Mouse (Mus musculus) limb, embryonic 12.5 days (tissue): Measurements from ENCODE around the gene Fbll1. TPM values are rescaled to one million over a fixed set of nuclear protein-coding genes. Genes with fewer than 3 reads are reported as not detected.
A peak's percentile ranks its signal among the peaks of the same experiment; 100 is the strongest.
"Not testable (repeated sequence)": the region's sequence is repeated elsewhere in the genome, so short reads cannot be mapped to it uniquely, and the experiment has no call there.

ENCODE experiments used
- ATAC-seq: fragments of 200-750 bp; cut with Nextera tagmentation; 2 replicates; pipeline ENCODE4 v1.8.0; 2017; ENCODE audit warnings: low read depth, moderate TSS enrichment; ENCODE audit not compliant: insufficient number of reproducible peaks, insufficient read depth, low FRiP score, low TSS enrichment
- H3K27ac ChIP-seq: fragments of 300-500 bp; sonication (generic); 2 replicates; pipeline ENCODE4 v1.5.1; 2016; ENCODE audit warnings: mild to moderate bottlenecking, moderate library complexity
- H3K27me3 ChIP-seq: fragments of 300-500 bp; sonication (generic); 2 replicates; pipeline ENCODE4 v1.6.1; 2016; ENCODE audit warnings: mild to moderate bottlenecking, moderate library complexity
- H3K36me3 ChIP-seq: fragments of 300-500 bp; sonication (generic); 2 replicates; pipeline ENCODE4 v1.6.1; 2016; ENCODE audit warnings: mild to moderate bottlenecking, moderate library complexity
- H3K4me1 ChIP-seq: fragments of 300-500 bp; sonication (generic); replicated peaks from 2 replicates; pipeline ENCODE4 v1.6.1; 2016
- H3K4me2 ChIP-seq: fragments of 300-500 bp; sonication (generic); 2 replicates; pipeline ENCODE4 v1.6.1; 2016; ENCODE audit warnings: mild to moderate bottlenecking, moderate library complexity
- H3K4me3 ChIP-seq: fragments of 300-500 bp; sonication (generic); replicated peaks from 2 replicates; pipeline ENCODE4 v1.5.1; 2016; ENCODE audit warnings: mild to moderate bottlenecking
- H3K9ac ChIP-seq: fragments of 300-500 bp; sonication (generic); replicated peaks from 2 replicates; pipeline ENCODE4 v1.6.1; 2016; ENCODE audit warnings: mild to moderate bottlenecking, moderate library complexity
- H3K9me3 ChIP-seq: fragments of 300-500 bp; sonication (generic); 2 replicates; pipeline ENCODE4 v1.6.1; 2016; ENCODE audit warnings: mild to moderate bottlenecking, moderate library complexity
- WGBS: fragments of 180-500 bp; shearing (Covaris S2); methylation state at CpG from one replicate; pipeline ENCODE4 v1.1.7; 2016; 5-methylcytosine and 5-hydroxymethylcytosine counted together
- polyA plus RNA-seq: library from polyadenylated mRNA; unstranded; fragments of >200 nt; fragmentation: Nextera tagmentation; extraction: Ambion mirVana; gene quantifications from 2 replicates; pipeline ENCODE4 v1.2.1, GENCODE M21; 2016

Fbll1 gene
- not detected in 2 replicates for polyA plus RNA-seq

DNA sequence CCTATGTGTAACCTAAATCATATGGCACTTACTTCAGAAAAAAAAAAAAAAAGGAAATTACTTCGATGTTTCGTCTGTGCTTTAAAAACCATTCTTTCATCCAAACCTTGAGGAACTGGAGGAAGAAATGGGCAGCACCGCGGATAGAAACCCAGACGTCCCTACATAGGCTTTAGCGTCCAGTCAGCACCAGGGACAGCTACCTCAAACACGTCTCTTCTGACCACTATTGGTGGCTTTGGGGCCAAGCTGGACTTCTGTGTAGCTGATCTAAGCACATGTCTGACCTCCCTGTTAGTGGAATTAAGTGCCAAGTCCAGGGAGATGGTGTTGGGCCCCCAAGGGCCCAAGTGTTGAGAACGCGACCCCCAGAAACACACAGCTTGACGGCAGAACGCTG lies at the start of gene Fbll1:
Fbll1 (minus strand) TSS at position 11 of the 400 bp plus-strand sequence.
- peaks cover 69% of the 10 kb centered on the region for H3K27me3 ChIP-seq
- no peak for ATAC-seq
- no peaks in the 10 kb centered on the region for H3K9me3 ChIP-seq
- no peaks in the 10 kb centered on the region for H3K36me3 ChIP-seq
- no peak within 1 kb of the TSS for H3K9ac ChIP-seq
- H3K4me1 ChIP-seq = peaks cover 14% of the 10 kb centered on the region
- peak within 1 kb of the TSS; percentile 44 for H3K4me3 ChIP-seq
- H3K27ac ChIP-seq = no peak within 1 kb of the TSS
- 20% methylated on average over 11 of the region's 11 CpGs for WGBS
- H3K4me2 ChIP-seq = peak within 1 kb of the TSS; percentile 76

DNA sequence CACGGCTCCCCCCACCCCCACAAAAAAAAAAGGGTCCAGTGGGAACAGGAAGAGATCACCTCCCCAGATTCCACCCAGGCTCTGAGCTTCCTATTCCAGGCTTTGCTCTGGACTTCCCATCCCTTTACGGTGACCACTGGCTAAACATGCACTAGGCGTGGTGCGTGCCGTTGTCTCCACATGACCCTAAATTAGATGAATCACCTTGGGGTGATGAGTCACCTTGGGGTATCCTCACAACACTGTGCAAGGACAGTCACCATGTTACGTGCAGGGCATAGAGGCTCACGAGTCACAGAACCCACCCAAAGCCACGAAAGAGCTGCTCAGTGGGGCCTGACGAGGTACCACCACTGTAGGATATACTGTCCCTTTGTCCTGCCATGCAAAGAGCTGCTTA lies 45.6 kb upstream of the Fbll1 start:
- WGBS = 87% methylated on average over 9 of the region's 9 CpGs
- H3K4me2 ChIP-seq = no peak overlapping the region
- H3K27ac ChIP-seq = no peak overlapping the region
- no peaks in the 10 kb centered on the region for H3K4me1 ChIP-seq
- no peak overlapping the region for H3K4me3 ChIP-seq
- no peaks in the 10 kb centered on the region for H3K27me3 ChIP-seq
- ATAC-seq = no peak
- no peaks in the 10 kb centered on the region for H3K36me3 ChIP-seq
- H3K9me3 ChIP-seq = no peaks in the 10 kb centered on the region
- no peak overlapping the region for H3K9ac ChIP-seq

DNA sequence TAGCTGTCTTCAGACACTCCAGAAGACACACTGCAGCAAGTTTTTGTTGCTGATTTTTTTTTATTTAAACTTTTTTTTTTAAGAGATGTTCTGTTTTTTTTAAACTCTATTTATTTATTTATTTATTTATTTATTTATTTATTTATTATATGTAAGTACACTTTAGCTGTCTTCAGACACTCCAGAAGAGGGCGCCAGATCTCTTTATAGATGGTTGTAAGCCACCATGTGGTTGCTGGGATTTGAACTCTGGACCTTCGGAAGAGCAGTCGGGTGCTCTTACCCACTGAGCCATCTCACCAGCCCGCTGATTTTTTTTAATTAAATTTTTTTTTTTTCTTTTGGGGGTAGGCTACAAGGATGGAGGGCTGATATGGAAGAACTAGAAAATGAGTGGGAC lies 43.9 kb upstream of the Fbll1 start:
- H3K4me1 ChIP-seq, H3K9me3 ChIP-seq, H3K27me3 ChIP-seq, H3K27ac ChIP-seq, H3K4me2 ChIP-seq, H3K9ac ChIP-seq, H3K36me3 ChIP-seq, H3K4me3 ChIP-seq, ATAC-seq: not testable (repeated sequence)
- WGBS = 84% methylated on average over 4 of the region's 4 CpGs

DNA sequence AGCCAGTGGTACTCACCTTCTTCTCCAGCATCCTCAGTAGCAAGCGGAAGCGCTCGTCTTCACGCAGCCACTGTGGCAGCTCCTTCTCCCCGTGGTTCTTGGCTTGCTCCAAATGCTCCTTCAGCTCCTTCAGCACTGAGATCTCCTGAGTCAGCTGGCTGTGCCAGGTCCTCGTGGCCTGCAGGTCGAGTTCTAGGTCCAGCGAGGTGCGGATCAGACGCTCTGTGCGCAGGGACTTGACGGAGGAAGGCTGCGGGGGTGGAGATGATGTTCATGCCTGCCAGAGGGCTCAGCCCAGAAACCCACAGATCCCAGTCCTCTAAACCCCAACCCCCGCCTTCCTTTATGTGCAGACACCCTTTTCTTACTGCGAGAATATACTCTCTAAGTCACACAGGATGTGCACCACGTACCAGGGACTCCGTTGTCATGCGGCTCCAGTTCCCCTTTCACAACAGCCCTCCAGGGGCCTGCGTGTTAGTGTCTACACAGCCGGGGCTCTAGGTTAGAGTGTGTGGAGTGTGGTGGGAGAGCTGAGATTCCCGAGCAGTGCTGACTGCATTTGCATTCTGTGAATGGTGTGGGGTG lies 43.1 kb upstream of the Fbll1 start:
- ATAC-seq = no peak
- WGBS = 89% methylated on average over 21 of the region's 21 CpGs
- Histone ChIP-seq H3K9me3 (no peaks in the 10 kb centered on the region), H3K27ac (no peak overlapping the region), H3K4me3 (no peak overlapping the region), H3K4me1 (0 out of 2 replicates have a peak, but pooled peaks cover 3% of the 10 kb centered on the region), H3K4me2 (no peak overlapping the region), H3K27me3 (no peaks in the 10 kb centered on the region), H3K36me3 (no peaks in the 10 kb centered on the region), H3K9ac (no peak overlapping the region)

GRCm38 (mm10) chr11:35840806-35841205 lies 42.1 kb upstream of the Fbll1 start:
- 85% methylated on average over 4 of the region's 4 CpGs for WGBS
- not testable (repeated sequence) for H3K27me3 ChIP-seq, H3K9ac ChIP-seq, H3K4me3 ChIP-seq, H3K27ac ChIP-seq, H3K4me2 ChIP-seq, H3K36me3 ChIP-seq, H3K9me3 ChIP-seq, H3K4me1 ChIP-seq, ATAC-seq

DNA sequence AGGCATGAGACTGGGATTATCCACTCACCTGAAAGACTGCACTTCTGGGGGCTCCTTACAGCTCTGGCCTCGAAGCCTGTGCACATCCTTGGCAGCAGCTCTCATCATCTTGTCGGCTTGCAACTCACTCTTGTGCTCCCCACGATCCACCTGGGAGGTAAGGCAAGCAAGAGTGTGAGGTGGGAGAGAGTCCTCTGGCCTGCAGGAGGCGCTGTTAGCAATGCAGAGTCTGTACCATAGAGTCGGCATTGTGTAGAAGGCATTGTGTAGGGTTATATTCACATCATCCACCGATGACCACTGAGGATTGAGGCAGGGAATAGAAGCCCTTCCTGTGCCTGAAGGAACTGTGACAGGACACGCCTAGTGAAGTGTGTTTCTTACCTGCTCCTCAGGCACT lies 41.6 kb upstream of the Fbll1 start:
- Histone ChIP-seq H3K9me3 (no peaks in the 10 kb centered on the region), H3K27ac (no peak overlapping the region), H3K9ac (no peak overlapping the region), H3K4me3 (no peak overlapping the region), H3K4me2 (no peak overlapping the region), H3K36me3 (no peaks in the 10 kb centered on the region), H3K4me1 (0 out of 2 replicates have a peak, but pooled peaks cover 3% of the 10 kb centered on the region), H3K27me3 (no peaks in the 10 kb centered on the region)
- ATAC-seq = no peak
- WGBS = 80% methylated on average over 7 of the region's 7 CpGs

DNA sequence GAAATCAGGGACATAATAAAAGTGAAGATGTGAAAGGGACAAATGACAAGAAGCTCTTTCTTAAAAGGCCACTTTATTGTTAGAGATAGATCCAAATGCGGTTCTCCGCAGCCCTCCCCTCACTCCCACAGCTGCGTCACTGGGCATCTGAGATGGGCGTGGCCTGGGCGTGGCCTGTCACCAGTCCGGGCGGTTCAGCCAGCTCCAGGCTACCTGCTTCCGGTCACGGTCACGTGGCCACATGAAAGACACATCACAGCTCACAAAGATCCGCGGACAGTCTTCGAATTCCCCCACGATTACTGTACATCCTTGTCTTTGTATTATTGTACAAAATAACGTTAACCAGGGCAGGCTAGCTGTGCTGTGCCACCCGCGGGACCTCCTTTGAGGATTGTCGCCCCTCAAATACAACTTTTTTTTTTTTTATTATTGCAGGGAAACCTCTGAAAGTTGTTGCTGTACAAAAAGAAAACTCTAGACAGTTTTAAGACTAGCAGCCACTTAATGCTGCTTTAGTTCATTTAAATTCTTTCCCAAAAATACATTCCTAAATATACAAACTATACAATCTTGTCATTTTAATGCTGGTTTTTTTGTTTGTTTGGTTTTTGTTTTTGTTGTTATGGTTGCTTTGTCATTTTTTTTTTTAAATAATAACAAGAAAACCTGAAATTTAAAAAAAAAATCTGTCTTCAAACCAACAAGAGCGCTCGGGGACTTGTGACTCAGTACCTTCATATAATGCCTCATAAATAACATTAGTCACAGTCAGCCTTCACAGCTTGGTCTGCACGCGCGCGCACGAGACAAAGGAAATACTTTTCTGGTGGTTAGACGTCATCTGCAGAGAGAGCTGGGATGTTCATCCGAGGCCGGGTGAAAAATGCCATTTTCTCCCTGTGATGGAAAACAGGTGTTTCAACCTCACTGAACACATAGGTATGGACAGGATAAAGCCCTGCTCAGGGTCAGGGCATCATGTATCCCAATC lies 40.0 kb upstream of the Fbll1 start:
- Histone ChIP-seq H3K4me1 (peaks cover 4% of the 10 kb centered on the region), H3K9me3 (no peaks in the 10 kb centered on the region), H3K9ac (0 out of 2 replicates have a peak overlapping the region, but pooled peaks have one; percentile 34), H3K4me2 (peak overlapping the region; percentile 59), H3K27ac (no peak overlapping the region), H3K27me3 (no peaks in the 10 kb centered on the region), H3K36me3 (no peaks in the 10 kb centered on the region), H3K4me3 (peak overlapping the region; percentile 35)
- ATAC-seq = peak; percentile 82
- WGBS = 20% methylated on average over 28 of the region's 28 CpGs

- peak overlapping the region; percentile 59 for H3K4me2 ChIP-seq
Measured at GRCm38 (mm10) chr11:35837156-35838126, 38.8 kb upstream of the Fbll1 start.

DNA sequence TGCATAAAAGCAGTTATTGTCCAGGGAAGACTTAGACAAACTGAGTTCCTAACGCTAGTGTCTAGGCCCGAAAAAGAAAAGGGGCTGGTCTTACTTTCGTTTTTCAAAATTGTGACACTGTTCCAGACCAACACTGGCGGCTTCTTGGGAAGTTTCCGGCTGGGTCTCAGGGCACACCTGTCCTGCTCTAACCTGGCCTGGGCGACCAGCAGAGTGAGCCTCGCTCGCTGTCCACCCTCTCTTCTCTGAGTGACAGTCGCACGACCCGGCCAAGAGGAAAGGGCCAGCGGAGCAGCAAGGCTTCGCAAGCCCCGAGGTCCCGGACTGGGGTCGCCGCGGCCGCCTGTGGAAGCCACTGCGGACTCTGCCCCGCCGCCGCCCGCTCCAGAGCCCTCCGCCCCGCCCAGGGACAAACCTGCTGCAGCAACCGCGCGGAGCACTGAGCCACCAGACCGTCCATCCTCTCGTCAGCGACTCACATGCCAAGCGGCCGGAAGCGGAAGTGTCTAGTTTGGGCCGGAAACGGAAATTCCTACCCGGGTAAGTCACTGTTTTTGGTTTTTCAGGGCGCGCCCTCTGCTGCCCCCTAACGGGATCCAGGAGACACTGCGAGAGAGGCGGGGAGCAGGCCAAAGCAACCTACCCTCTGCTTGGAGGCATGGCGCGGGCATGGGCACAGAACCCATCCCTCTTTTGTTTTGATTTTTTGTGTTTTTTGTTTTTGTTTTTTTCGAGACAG lies 35.5 kb upstream of the Fbll1 start, which contains the start of gene Rars:
Rars (minus strand) TSS at position 485 of the 739 bp plus-strand sequence.
- Histone ChIP-seq H3K36me3 (peaks cover 31% of the 10 kb centered on the region), H3K4me3 (peak within 1 kb of the TSS; percentile 96), H3K4me1 (peaks cover 12% of the 10 kb centered on the region), H3K27ac (peak within 1 kb of the TSS; percentile 41), H3K4me2 (peak within 1 kb of the TSS; percentile 78), H3K9ac (peak within 1 kb of the TSS; percentile 91), H3K27me3 (no peaks in the 10 kb centered on the region), H3K9me3 (no peaks in the 10 kb centered on the region)
- WGBS = 2% methylated on average over 46 of the region's 46 CpGs
- peak; percentile 63 for ATAC-seq

More at GRCm38 (mm10) chr11:35837156-35838126, 38.8 kb upstream of the Fbll1 start:
- Histone ChIP-seq H3K27ac (no peak overlapping the region), H3K4me3 (no peak overlapping the region), H3K4me1 (peaks cover 12% of the 10 kb centered on the region), H3K9me3 (no peaks in the 10 kb centered on the region), H3K9ac (no peak overlapping the region), H3K27me3 (no peaks in the 10 kb centered on the region), H3K36me3 (peaks cover 2% of the 10 kb centered on the region; the same call in 1 of the 2 replicates)
- no peak for ATAC-seq
- 79% methylated on average over 5 of the region's 5 CpGs for WGBS

DNA sequence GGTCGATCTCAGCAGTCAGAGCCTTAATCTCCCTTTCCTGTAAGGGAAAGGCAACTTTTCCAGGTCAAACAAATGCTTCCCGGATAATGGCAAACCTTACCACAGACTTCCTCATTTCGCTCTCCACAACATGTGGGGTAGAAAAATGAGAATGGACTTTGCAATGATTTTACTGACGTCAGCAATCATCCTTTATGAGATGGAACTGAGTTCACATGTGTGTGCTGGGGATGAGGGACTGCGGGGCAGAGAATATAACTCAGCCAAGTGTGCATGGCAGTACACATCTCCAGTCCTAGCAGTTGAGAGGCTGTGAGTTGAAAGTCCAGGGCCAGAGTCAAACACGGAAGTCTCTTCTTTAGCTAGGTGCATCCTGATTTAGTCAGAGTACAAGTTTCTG lies 34.6 kb upstream of the Fbll1 start:
- peak overlapping the region; percentile 78 for H3K4me2 ChIP-seq
- no peak for ATAC-seq
- 85% methylated on average over 6 of the region's 6 CpGs for WGBS
- H3K4me3 ChIP-seq = peak overlapping the region; percentile 96
- H3K4me1 ChIP-seq = peaks cover 11% of the 10 kb centered on the region
- H3K27ac ChIP-seq = no peak overlapping the region
- no peak overlapping the region; the same call in 1 of the 2 replicates for H3K9ac ChIP-seq
- no peaks in the 10 kb centered on the region for H3K27me3 ChIP-seq
- no peaks in the 10 kb centered on the region for H3K9me3 ChIP-seq
- peaks cover 40% of the 10 kb centered on the region for H3K36me3 ChIP-seq
